Mouse (Mus musculus) midbrain, embryonic 10.5 days (tissue): ENCODE results near the gene Ppp1r26. TPM values are rescaled to one million over a fixed set of nuclear protein-coding genes. Genes with fewer than 3 reads are reported as not detected.
A peak's percentile ranks its signal among the peaks of the same experiment; 100 is the strongest.

Experiments
- DNase-seq: peaks from one replicate; pipeline ENCODE4 v3.0.0-alpha.2; 2017; ENCODE audit warnings: low spot score
- H3K27ac ChIP-seq: fragments of 300-500 bp; sonication (generic); replicated peaks from 2 replicates; pipeline ENCODE4 v1.5.1; 2016; ENCODE audit warnings: mild to moderate bottlenecking
- H3K27me3 ChIP-seq: fragments of 300-500 bp; sonication (generic); 2 replicates; pipeline ENCODE4 v1.6.1; 2016; ENCODE audit warnings: low read depth, mild to moderate bottlenecking; ENCODE audit not compliant: poor library complexity, severe bottlenecking
- H3K36me3 ChIP-seq: fragments of 300-500 bp; sonication (generic); 2 replicates; pipeline ENCODE4 v1.6.1; 2016; ENCODE audit warnings: mild to moderate bottlenecking, moderate library complexity
- H3K4me1 ChIP-seq: fragments of 300-500 bp; sonication (generic); 2 replicates; pipeline ENCODE4 v1.6.1; 2016
- H3K4me3 ChIP-seq: fragments of 300-500 bp; sonication (generic); 2 replicates; pipeline ENCODE4 v1.5.1; 2016; ENCODE audit warnings: mild to moderate bottlenecking, moderate library complexity
- H3K9me3 ChIP-seq: fragments of 300-500 bp; sonication (generic); replicated peaks from 2 replicates; pipeline ENCODE4 v1.6.1; 2016; ENCODE audit warnings: mild to moderate bottlenecking
- WGBS: fragments of 180-500 bp; shearing (Covaris S2); methylation state at CpG from one replicate; pipeline ENCODE4 v1.1.7; 2016; 5-methylcytosine and 5-hydroxymethylcytosine counted together
- polyA plus RNA-seq: library from polyadenylated mRNA; unstranded; fragments of >200 nt; fragmentation: Nextera tagmentation; extraction: Ambion mirVana; gene quantifications from 2 replicates; pipeline ENCODE4 v1.2.1, GENCODE M21; 2016

Gene Ppp1r26
- 4.9 and 5.5 TPM in 2 replicates for polyA plus RNA-seq

DNA sequence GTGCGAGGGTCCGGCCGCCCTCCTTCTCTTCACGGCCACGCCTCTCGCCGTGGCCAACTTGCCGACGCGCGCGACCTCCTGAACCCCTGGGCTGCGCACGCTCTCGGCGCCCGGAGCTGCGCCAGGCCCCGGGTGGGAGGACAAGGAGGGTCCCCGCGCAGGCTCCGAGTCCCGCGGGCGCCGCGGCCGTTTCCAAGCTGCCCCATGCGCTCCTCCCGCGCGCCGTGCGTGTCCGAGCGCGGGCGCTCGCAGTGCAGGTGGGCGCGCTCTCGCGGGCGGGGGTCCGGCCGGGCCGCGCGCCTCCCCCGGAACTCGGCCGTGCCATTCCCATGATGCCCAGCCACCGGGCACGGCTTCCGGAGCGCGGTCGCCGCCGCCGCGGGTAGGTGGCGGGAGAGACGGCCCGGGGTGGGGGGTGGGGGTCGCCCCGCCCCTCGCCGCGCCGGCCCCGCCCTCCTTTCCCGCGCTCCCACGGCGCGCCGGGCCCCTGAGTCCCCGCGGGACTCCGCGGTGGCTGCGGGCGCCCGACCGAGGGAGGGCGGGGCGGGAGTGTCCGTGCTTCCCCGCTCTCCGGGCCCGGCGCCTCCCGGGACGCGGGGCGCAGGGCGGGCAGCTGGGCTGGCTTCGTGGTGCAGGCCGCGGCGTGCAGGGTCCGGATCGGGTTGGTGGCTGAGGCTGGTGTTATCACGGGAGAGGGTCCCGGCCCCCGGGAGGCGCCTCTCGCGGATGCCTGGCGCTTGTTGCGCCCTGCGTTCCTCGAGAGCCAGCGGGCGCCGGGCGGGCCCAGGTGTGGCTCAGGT, at the start of gene Ppp1r26:
Gene Ppp1r26 (plus strand): TSS at position 286 of the 800 bp plus-strand sequence.
- peak within 1 kb of the TSS; percentile 82 for H3K4me3 ChIP-seq
- under 1% methylated on average over 102 of the region's 118 CpGs for WGBS
- peak within 1 kb of the TSS; percentile 89 for H3K27ac ChIP-seq
- H3K27me3 ChIP-seq = peaks cover 32% of the 10 kb centered on the region
- H3K36me3 ChIP-seq = peaks cover 23% of the 10 kb centered on the region
- no peaks in the 10 kb centered on the region for H3K9me3 ChIP-seq
- H3K4me1 ChIP-seq = peaks cover 24% of the 10 kb centered on the region
- DNase-seq = peak; percentile 44

DNA sequence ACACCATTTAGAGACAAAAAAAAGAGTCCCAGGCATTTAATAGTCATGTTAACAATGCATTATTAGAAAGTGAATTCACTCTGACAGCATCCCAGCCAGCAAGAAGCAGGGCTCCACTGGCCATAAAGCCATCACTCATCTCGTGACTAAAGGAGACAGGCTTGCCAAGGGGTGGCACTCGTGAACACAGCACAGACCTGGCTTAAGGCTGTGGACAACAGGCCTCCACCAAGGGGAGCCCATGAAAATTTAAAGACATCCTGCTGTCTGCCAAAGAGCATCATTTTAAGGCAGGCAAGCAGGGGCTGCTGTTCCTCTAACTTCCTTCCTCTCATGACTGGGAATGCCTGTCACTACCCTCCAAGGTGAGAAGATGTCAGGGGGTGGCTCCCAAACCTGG, 49.7 kb upstream of the Ppp1r26 start:
- Histone ChIP-seq H3K9me3 (no peaks in the 10 kb centered on the region), H3K27ac (no peak overlapping the region), H3K27me3 (no peaks in the 10 kb centered on the region), H3K4me1 (no peaks in the 10 kb centered on the region), H3K36me3 (no peaks in the 10 kb centered on the region), H3K4me3 (no peak overlapping the region)
- WGBS = 74% methylated on average over 2 of the region's 2 CpGs
- DNase-seq = no peak

DNA sequence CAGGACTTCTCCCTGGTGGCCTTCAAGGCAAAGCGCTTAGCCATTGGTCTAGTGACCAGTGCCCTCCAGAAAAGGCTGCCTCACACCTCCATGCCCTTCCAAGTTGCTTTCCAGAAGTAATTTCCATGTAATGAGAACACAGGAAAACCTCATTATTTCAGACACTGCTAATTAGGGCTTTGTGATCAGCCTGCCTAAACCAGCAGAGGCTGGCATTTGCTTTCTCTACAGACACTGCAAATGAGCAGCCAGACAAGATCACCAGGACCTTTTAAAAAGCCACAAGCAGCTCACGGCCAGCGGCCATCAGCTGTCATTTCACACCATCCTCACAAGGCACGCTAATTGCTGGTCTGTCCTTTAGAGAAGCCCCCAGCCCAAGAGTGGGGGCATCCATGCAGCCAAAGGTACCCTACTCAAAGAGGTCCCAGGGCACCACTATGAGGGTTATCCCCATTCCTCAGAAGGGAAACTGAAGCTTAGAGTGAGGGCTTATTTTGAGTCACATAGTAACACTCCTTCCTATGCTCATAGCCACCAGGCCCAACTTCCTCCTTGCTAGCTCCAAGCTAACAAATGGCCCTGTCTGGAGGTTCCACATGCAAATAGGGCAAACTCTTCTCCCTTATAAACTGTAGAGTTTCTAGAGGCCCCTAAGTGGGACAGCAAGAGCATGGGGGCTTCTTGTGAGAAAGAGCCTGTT, 49.0 kb upstream of the Ppp1r26 start:
- 82% methylated on average over 4 of the region's 4 CpGs for WGBS
- H3K27me3 ChIP-seq = no peaks in the 10 kb centered on the region
- no peak for DNase-seq
- no peaks in the 10 kb centered on the region for H3K36me3 ChIP-seq
- no peaks in the 10 kb centered on the region for H3K4me1 ChIP-seq
- no peak overlapping the region for H3K27ac ChIP-seq
- no peaks in the 10 kb centered on the region for H3K9me3 ChIP-seq
- H3K4me3 ChIP-seq = no peak overlapping the region

DNA sequence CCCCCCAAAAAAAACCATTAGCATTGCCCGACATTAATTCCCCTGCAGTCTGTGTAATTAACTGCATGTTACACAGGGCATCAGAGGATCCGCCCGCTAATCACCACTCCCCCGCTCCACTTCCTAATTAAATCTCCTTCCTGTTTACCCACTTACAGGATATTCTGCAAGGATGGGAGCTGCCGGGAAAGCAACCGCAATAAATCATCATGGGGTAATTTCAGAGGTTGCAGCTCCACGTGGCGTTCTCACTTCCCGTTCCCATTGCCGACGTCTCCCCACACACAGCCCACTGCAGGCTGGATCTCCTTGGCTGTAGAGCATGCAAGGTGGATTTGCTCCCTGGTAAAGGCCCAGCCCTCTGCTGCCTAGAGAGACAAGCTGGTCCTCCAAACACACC, 45.0 kb upstream of the Ppp1r26 start:
- no peaks in the 10 kb centered on the region for H3K9me3 ChIP-seq
- no peak for DNase-seq
- WGBS = 83% methylated on average over 11 of the region's 11 CpGs
- H3K27me3 ChIP-seq = no peaks in the 10 kb centered on the region
- H3K4me3 ChIP-seq = no peak overlapping the region
- H3K4me1 ChIP-seq = no peaks in the 10 kb centered on the region
- H3K36me3 ChIP-seq = no peaks in the 10 kb centered on the region
- H3K27ac ChIP-seq = no peak overlapping the region

DNA sequence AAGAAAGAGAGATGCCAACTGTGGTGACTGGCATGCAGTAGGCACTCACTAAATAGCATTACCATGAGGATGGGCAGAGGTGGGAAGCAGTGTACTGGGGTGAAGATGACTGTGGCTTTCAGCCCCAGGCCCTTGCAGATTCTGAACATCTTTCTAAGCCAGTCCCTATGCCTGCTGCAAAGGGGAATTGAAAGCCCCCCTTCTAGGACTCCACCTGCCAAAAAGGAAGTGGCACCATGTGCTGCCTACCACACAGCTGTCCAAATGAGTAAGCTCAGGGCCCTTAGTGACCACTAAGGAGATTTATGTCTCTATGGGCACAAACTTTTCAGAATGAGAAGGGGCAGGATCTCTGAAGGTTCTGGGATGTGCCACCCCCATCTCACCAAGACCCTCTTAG, 44.5 kb upstream of the Ppp1r26 start:
- Histone ChIP-seq H3K9me3 (no peaks in the 10 kb centered on the region), H3K27me3 (no peaks in the 10 kb centered on the region), H3K4me3 (no peak overlapping the region), H3K36me3 (no peaks in the 10 kb centered on the region), H3K27ac (no peak overlapping the region), H3K4me1 (no peaks in the 10 kb centered on the region)
- no peak for DNase-seq

DNA sequence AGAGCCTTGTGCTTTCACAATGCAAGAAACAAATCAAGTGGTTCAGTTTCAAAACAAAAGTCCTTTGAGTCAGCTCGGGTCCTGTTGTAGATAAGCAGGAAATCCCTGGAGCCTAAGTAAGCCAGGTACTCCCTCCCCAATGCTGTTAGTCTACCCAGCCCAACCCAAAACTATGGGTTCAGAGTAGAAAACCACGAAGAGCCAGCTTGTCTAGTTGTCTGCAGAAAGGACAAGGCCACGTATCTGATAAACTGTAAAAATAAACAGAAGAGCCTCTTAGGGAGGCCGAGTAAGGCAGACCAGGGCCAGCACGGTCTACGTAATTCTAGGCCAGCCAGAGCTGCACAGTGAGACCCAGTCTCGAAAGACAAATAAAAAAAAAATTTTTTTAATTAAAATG, 38.8 kb upstream of the Ppp1r26 start:
- DNase-seq = no peak
- Histone ChIP-seq H3K4me3 (no peak overlapping the region), H3K4me1 (no peaks in the 10 kb centered on the region; the same call in 1 of the 2 replicates), H3K27me3 (no peaks in the 10 kb centered on the region), H3K9me3 (no peaks in the 10 kb centered on the region), H3K36me3 (no peaks in the 10 kb centered on the region), H3K27ac (no peak overlapping the region)
- 64% methylated on average over 7 of the region's 7 CpGs for WGBS

DNA sequence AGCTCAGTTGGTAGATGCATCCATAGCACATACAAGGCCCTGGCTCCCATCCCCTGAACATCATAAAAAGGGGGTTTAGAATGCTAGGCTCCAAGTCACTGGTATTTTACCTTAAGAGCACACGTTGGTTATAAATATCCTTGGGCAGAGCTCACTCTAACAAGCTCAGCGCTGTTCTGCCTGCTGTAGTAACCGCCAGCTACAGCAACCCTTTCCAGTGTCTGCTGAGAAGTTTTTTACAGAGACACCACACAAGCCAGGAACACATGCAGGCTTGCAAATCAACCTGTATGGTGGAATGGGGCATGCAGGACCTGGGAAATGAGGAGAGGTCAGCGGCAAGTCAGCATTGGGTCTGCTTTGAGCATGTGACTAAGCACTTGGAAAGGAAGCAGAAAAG, 37.5 kb upstream of the Ppp1r26 start:
- no peaks in the 10 kb centered on the region for H3K36me3 ChIP-seq
- WGBS = 89% methylated on average over 4 of the region's 4 CpGs
- H3K9me3 ChIP-seq = no peaks in the 10 kb centered on the region
- no peaks in the 10 kb centered on the region; the same call in 1 of the 2 replicates for H3K4me1 ChIP-seq
- no peak overlapping the region for H3K27ac ChIP-seq
- H3K27me3 ChIP-seq = no peaks in the 10 kb centered on the region
- H3K4me3 ChIP-seq = no peak overlapping the region
- no peak for DNase-seq

DNA sequence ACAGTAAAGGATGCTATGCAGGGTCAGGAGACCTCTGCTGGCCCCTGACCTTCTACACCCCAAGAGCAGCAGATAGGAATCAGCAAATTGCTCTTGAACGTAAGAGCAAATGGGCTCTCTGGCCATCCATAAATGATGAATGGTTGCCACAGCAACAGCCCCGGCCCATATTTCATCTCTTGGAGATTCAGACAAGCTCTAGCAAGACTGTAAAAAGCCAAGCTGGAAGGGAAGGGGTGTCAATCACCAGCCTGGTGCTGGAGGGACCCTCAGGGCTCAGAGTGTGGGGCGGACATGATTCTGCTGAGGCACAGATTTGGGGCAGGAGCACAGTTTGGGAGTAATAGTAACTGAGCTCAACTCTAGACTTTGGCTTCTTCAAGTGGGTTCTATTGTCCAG, 37.0 kb upstream of the Ppp1r26 start:
- H3K27me3 ChIP-seq = no peaks in the 10 kb centered on the region
- DNase-seq = no peak
- H3K27ac ChIP-seq = no peak overlapping the region
- H3K4me1 ChIP-seq = no peaks in the 10 kb centered on the region; the same call in 1 of the 2 replicates
- H3K9me3 ChIP-seq = no peaks in the 10 kb centered on the region
- no peaks in the 10 kb centered on the region for H3K36me3 ChIP-seq
- no peak overlapping the region for H3K4me3 ChIP-seq
- WGBS = 82% methylated on average over 3 of the region's 3 CpGs

DNA sequence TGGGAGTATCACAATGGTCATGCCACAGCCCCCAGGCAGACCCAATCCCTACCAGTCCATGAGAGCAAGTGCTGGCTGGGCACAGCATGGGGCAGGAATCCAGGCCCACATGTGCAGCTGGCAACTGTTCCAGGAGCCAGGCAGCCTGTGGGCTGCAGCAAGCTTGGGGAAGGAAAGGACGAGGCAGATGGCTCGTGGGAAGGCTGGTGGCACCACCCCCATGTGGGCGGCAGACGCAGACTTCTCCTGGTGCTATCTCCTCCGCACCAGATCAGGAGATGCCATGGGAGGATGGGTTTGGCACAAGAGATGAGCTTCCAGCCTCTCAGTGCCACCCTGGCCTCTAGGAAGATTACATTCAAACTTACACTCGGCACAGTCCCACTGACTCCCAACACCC, 33.7 kb upstream of the Ppp1r26 start:
- Histone ChIP-seq H3K27me3 (no peaks in the 10 kb centered on the region), H3K4me1 (peaks cover 13% of the 10 kb centered on the region), H3K9me3 (no peaks in the 10 kb centered on the region), H3K4me3 (no peak overlapping the region), H3K27ac (no peak overlapping the region), H3K36me3 (no peaks in the 10 kb centered on the region)
- DNase-seq = no peak
- 83% methylated on average over 6 of the region's 6 CpGs for WGBS

DNA sequence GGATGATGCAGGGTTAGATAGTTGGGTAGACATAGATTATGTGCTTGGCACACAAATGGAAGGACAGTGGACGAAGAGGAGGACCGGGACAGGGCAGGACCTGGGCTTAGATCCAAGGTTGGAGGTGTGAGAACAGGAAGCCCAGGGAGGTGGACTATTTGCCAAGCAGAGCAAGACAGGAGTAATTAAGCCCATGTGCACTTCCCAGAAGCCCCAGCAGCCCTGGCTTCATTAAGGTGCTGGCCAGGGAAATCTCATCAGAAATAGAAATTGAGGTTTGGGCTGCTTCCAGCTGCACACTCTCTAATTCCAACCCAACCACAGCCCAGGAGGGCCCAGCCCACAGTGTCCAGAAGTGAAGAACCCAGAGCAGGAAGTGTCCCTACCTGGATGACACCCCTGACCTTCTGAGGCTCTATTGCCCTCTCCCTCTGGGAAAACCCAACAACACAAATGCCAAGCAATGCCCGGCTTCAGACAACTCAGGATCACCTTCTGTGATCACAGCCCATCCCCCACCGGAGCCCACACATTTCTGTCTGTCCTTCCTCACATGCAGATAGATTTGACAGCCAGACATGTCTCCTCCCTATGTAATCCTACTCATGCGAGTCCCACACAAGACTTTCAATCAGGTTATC, 32.4 kb upstream of the Ppp1r26 start:
- DNase-seq = no peak
- H3K27ac ChIP-seq = no peak overlapping the region
- H3K4me3 ChIP-seq = no peak overlapping the region
- H3K27me3 ChIP-seq = no peaks in the 10 kb centered on the region
- no peaks in the 10 kb centered on the region for H3K9me3 ChIP-seq
- no peaks in the 10 kb centered on the region for H3K36me3 ChIP-seq
- WGBS = 94% methylated on average over 5 of the region's 5 CpGs
- peaks cover 13% of the 10 kb centered on the region for H3K4me1 ChIP-seq

DNA sequence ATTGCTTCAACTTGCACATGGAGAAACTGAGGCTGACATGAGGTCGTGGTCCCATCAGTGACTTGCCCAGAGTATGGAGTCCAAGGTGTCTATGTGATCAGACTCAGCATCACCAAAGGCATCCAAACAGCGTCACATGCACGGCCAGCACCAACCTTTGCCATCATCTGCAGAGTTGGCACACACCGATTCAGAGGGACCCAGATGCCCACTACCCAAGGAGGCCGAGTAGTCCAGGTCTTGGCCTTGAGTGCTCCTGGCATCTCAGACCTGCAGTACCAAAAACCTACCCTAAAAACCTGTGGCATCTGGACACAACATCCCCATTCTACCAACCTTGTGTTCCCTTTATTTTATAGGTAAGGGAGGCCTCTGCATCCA, 31.9 kb upstream of the Ppp1r26 start:
- no peak for DNase-seq
- WGBS = 93% methylated on average over 5 of the region's 5 CpGs
- Histone ChIP-seq H3K27ac (no peak overlapping the region), H3K4me3 (no peak overlapping the region), H3K9me3 (no peaks in the 10 kb centered on the region), H3K36me3 (no peaks in the 10 kb centered on the region), H3K27me3 (no peaks in the 10 kb centered on the region), H3K4me1 (peaks cover 13% of the 10 kb centered on the region)

DNA sequence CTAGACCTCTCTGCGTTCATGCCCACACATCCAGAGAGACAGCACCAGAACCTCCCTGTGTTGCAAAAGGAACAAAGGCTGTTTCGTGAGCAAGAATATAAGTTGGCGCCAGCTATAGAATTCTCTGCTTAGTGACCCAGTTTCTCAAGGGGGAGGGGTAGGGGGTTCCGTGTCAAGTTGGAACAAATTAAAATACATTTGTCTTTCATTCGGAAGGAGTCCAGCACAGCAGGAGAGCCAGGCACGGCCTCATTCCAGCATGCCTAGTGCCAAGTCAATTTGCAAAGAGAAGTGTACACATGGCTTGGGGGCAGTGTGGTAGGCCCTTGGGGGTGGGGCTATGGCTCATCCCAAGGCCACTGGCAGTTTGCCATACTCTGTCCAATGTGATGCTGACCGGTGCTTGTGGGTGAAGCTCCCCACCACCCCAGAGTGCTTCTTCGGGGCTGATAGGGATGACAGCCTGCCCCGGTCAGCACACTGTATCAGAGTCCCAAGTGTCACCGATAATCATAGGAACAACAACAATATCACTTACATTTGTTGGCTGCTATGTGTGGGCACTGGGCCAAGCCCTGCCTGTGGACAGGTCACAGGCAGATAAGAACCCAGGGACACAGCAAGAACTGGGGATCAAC, 31.1 kb upstream of the Ppp1r26 start:
- peaks cover 13% of the 10 kb centered on the region for H3K4me1 ChIP-seq
- no peaks in the 10 kb centered on the region for H3K9me3 ChIP-seq
- 84% methylated on average over 10 of the region's 10 CpGs for WGBS
- H3K27me3 ChIP-seq = no peaks in the 10 kb centered on the region
- no peak for DNase-seq
- H3K4me3 ChIP-seq = no peak overlapping the region
- no peaks in the 10 kb centered on the region for H3K36me3 ChIP-seq
- H3K27ac ChIP-seq = no peak overlapping the region
